Mouse (Mus musculus) stomach, postnatal 0 days (tissue): ENCODE results near the gene Myh2.

ENCODE experiments used
- CTCF ChIP-seq: IDR thresholded peaks from 2 replicates; pipeline ENCODE4 v1.5.1; 2016; ENCODE audit warnings: antibody characterized with exemption, low read depth, mild to moderate bottlenecking, moderate library complexity
- EP300 ChIP-seq: optimal IDR thresholded peaks from 2 replicates; pipeline ENCODE3; 2016; ENCODE audit warnings: antibody characterized with exemption

DNA sequence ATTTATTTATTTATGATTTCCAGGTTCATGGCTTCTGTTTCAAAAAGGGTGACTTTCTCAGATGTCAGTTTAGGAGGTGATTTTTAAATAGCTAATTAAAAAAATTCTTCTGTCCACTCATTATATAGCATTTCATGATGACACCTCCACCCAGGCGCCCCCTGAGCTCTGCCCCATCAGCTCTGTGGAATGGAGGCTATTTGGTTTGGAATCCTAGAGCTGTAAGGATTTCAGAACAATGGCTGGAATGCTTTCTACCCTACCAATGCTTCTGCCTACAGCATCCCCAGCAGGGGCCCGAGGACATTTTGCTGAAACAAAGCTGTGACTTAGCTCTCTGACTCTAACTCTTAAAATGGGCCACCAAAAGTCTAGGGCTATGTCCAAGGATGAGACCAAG, 37.3 kb upstream of the Myh2 start:
- TF ChIP-seq CTCF (no peak), EP300 (no peak)
